Mouse (Mus musculus) c-Kit-negative CD71-positive TER-119-positive erythroid progenitor cells, embryonic 14.5 days (primary cell): Measurements from ENCODE around the gene Gif.

Experiments
- DNase-seq: peaks from one replicate; pipeline ENCODE4 v3.0.0-alpha.2; 2013; ENCODE audit warnings: low read depth, low spot score

Gif gene

GRCm38 (mm10) chr19:11794447-11794846 lies 47.1 kb downstream of the Gif start:
- DNase-seq = no peak

GRCm38 (mm10) chr19:11800531-11801315 lies 53.4 kb downstream of the Gif start:
- no peak for DNase-seq

- DNase-seq = no peak
Observed at GRCm38 (mm10) chr19:11804423-11804822, 57.1 kb downstream of the Gif start.

- no peak for DNase-seq
Observed at GRCm38 (mm10) chr19:11807251-11807650, 59.9 kb downstream of the Gif start.

GRCm38 (mm10) chr19:11807822-11808221 lies 60.5 kb downstream of the Gif start:
- no peak for DNase-seq

- DNase-seq = no peak
Observed at GRCm38 (mm10) chr19:11808452-11808851, 61.1 kb downstream of the Gif start.

GRCm38 (mm10) chr19:11810003-11810758 lies 62.8 kb downstream of the Gif start:
- DNase-seq = no peak

GRCm38 (mm10) chr19:11810856-11811255 lies 63.5 kb downstream of the Gif start:
- DNase-seq = no peak

- no peak for DNase-seq
Observed at GRCm38 (mm10) chr19:11811688-11812365, 64.5 kb downstream of the Gif start.
